Comparison of ENCODE assay signal across 13 mouse cellular contexts in genomic region chr2:32058241-32058640, GRCm38 (mm10).
"Had no signal": no experiment of that assay in that cellular context is flagged by ENCODE, and none has a peak within 500 bp of the region (broad histone marks: within the 10 kb centered on the region; RNA-seq: fewer than 3 reads in every experiment).

No protein-coding gene starts in this region.

- ATAC-seq: midbrain, embryonic 16.5 days had no signal

- H3K4me2 ChIP-seq: limb, embryonic 13.5 days; midbrain, embryonic 12.5 days had no signal

- H3K27ac ChIP-seq: layer of hippocampus, adult 2 months; limb, embryonic 13.5 days; liver, embryonic 14.5 days; midbrain, embryonic 12.5 days; stomach, postnatal 0 days had no signal

- H3K4me3 ChIP-seq: layer of hippocampus, adult 2 months; limb, embryonic 13.5 days; midbrain, embryonic 12.5 days had no signal

- DNase-seq: kidney, adult 11 months; kidney, adult 9 months; kidney, postnatal 10 days; kidney, postnatal 4 days; left cerebral cortex, postnatal 4 days; lung, adult 18-20 months; right cerebral cortex, postnatal 14 days had no signal

- H3K9ac ChIP-seq: liver, embryonic 14.5 days; midbrain, embryonic 12.5 days had no signal

- H3K27me3 ChIP-seq: limb, embryonic 13.5 days had no signal

- H3K9me3 ChIP-seq: limb, embryonic 13.5 days; midbrain, embryonic 12.5 days had no signal
